In genomic region chr16:16367217-16367616, GRCm38 (mm10) we compare ENCODE assay signal across 7 mouse cellular contexts. TPM values are rescaled to one million over a fixed set of nuclear protein-coding genes. Genes with fewer than 3 reads are reported as not detected.
DNase-seq lines count a peak whose midpoint lies in the region; ATAC-seq and TF ChIP-seq lines count a peak whose summit lies in the region.
"Not testable (repeated sequence)": the region's sequence is repeated elsewhere in the genome, so short reads cannot be mapped to it uniquely, and the experiment has no call there.

No protein-coding gene starts in this region.

- not testable (repeated sequence) for H3K36me3 ChIP-seq in ES-Bruce4 (ENCODE audit: control insufficient read depth, insufficient read depth, low read length, poor library complexity, severe bottlenecking); intestine, embryonic 15.5 days; limb, embryonic 14.5 days (ENCODE audit: control insufficient read depth, insufficient read depth, low read length); stomach, embryonic 15.5 days

- not testable (repeated sequence) for TF ChIP-seq CTCF in ES-Bruce4 (IDR thresholded peaks at IDR 0.05; ENCODE audit: low read depth, low read length)

- not testable (repeated sequence) for H3K4me2 ChIP-seq in intestine, embryonic 15.5 days (replicated peaks); limb, embryonic 14.5 days (replicated peaks; ENCODE audit: low read depth, low read length, severe bottlenecking); stomach, embryonic 15.5 days

- 44% methylated on average over 9 of the region's 9 CpGs for WGBS in intestine, embryonic 15.5 days
- WGBS in limb, embryonic 14.5 days: 63% methylated on average over 8 of the region's 9 CpGs
- 53% methylated on average over 9 of the region's 9 CpGs for WGBS in stomach, embryonic 15.5 days

- H3K4me3 ChIP-seq in ES-Bruce4 (ENCODE audit: low read depth, low read length); intestine, embryonic 15.5 days (replicated peaks); limb, embryonic 14.5 days (replicated peaks; ENCODE audit: low read length); stomach, embryonic 15.5 days (replicated peaks): not testable (repeated sequence)

- peak overlapping the region; percentile 93 for H3K27ac ChIP-seq in ES-Bruce4 (ENCODE audit: insufficient read depth, low read length)
- H3K27ac ChIP-seq in intestine, embryonic 15.5 days; limb, embryonic 14.5 days (replicated peaks; ENCODE audit: low read depth, low read length); stomach, embryonic 15.5 days: not testable (repeated sequence)

- not testable (repeated sequence) for H3K9ac ChIP-seq in ES-Bruce4 (ENCODE audit: low read depth, poor library complexity, severe bottlenecking); intestine, embryonic 15.5 days; limb, embryonic 14.5 days (ENCODE audit: low read depth, low read length, severe bottlenecking); stomach, embryonic 15.5 days

- H3K4me1 ChIP-seq in ES-Bruce4 (ENCODE audit: control insufficient read depth, insufficient read depth, low read length); intestine, embryonic 15.5 days (replicated peaks); limb, embryonic 14.5 days (ENCODE audit: control insufficient read depth, insufficient read depth, low read length); stomach, embryonic 15.5 days: not testable (repeated sequence)

- DNase-seq in ZHBTc4 (ENCODE audit: low read depth, low spot score): peak; percentile 87
- DNase-seq in kidney, adult 18-20 months: peak; percentile 7
- peak; percentile 8 for DNase-seq in limb, embryonic 14.5 days (ENCODE audit: low spot score)
- peak; percentile 50 for DNase-seq in yolk sac, embryonic 10.5 days (ENCODE audit: low spot score)

- not testable (repeated sequence) for H3K27me3 ChIP-seq in ES-Bruce4 (ENCODE audit: control insufficient read depth, insufficient read depth, low read length, poor library complexity, severe bottlenecking); intestine, embryonic 15.5 days (replicated peaks); limb, embryonic 14.5 days (ENCODE audit: control insufficient read depth, insufficient read depth, low read length); stomach, embryonic 15.5 days (replicated peaks)

- peak; percentile 84 for TF ChIP-seq EP300 in ES-Bruce4 (IDR thresholded peaks at IDR 0.05; ENCODE audit: insufficient read depth, low read depth, low read length)

- H3K9me3 ChIP-seq in ES-Bruce4 (replicated peaks; ENCODE audit: control insufficient read depth, insufficient read depth, low read length, poor library complexity, severe bottlenecking); intestine, embryonic 15.5 days; limb, embryonic 14.5 days (ENCODE audit: control insufficient read depth, low read length); stomach, embryonic 15.5 days: not testable (repeated sequence)

- not testable (repeated sequence) for TF ChIP-seq POLR2A in ES-Bruce4 (IDR thresholded peaks at IDR 0.05; ENCODE audit: insufficient read depth, low read length); limb, embryonic 14.5 days (IDR thresholded peaks at IDR 0.05; ENCODE audit: borderline replicate concordance, extremely low read depth, insufficient read depth, insufficient read length)

- peak; percentile 95 for ATAC-seq in intestine, embryonic 15.5 days
- not testable (repeated sequence) for ATAC-seq in limb, embryonic 14.5 days (ENCODE audit: low FRiP score, low read depth)
- ATAC-seq in stomach, embryonic 15.5 days (ENCODE audit: insufficient read depth, low FRiP score, low read depth): peak; percentile 66

RNA-seq across cellular contexts. Expression of gene Dnm1l, which starts 8.5 kb away (rescaled TPM):
- 210 and 221 TPM in 2 replicates for polyA plus RNA-seq in ES-Bruce4 (2011; ENCODE audit: insufficient read depth, insufficient read length, low read depth, missing spikeins)
- 54.5 and 57.8 TPM in 2 replicates for polyA plus RNA-seq in intestine, embryonic 15.5 days (2015; fragmentation: Nextera tagmentation; extraction: Ambion mirVana)
- polyA plus RNA-seq in limb, embryonic 14.5 days (2012; rRNA removed): 41.7 and 51.3 TPM in 2 replicates
- 54.1 and 54.7 TPM in 2 replicates for polyA plus RNA-seq in limb, embryonic 14.5 days (2014; fragmentation: Nextera tagmentation; extraction: Ambion mirVana)
- polyA plus RNA-seq in stomach, embryonic 15.5 days (2015; fragmentation: Nextera tagmentation; extraction: Ambion mirVana): 58.3 and 59.7 TPM in 2 replicates

Comparison
In these comparisons a context has a peak if more than half of its experiments do, and no peak if none do; other contexts are left out.
1. DNase-seq: peak in every context shown above with its lines; median percentile 87 in ZHBTc4; 50 in yolk sac, embryonic 10.5 days; 8 in limb, embryonic 14.5 days; 7 in kidney, adult 18-20 months.